In genomic region chr5:122797866-122798265, GRCm38 (mm10) we compare ENCODE assay signal across 15 mouse cellular contexts. TPM values are rescaled to one million over a fixed set of nuclear protein-coding genes. Genes with fewer than 3 reads are reported as not detected.
DNase-seq lines count a peak whose midpoint lies in the region; ATAC-seq and TF ChIP-seq lines count a peak whose summit lies in the region.
"Had no signal": no experiment of that assay in that cellular context is flagged by ENCODE, and none has a peak within 500 bp of the region (broad histone marks: within the 10 kb centered on the region; RNA-seq: fewer than 3 reads in every experiment).

No protein-coding gene starts in this region.

- H3K4me1 ChIP-seq in forebrain, embryonic 13.5 days, result peaks cover 30% of the 10 kb centered on the region
- H3K4me1 ChIP-seq in forebrain, embryonic 11.5 days (replicated peaks; ENCODE audit: control insufficient read depth, insufficient read depth, low read length), result no peaks in the 10 kb centered on the region
- peaks cover 26% of the 10 kb centered on the region for H3K4me1 ChIP-seq in forebrain, embryonic 15.5 days
- peaks cover 24% of the 10 kb centered on the region for H3K4me1 ChIP-seq in liver, embryonic 16.5 days (ENCODE audit: control insufficient read depth, low read depth, low read length)
- H3K4me1 ChIP-seq: limb, embryonic 10.5 days had no signal

- no peak overlapping the region for H3K4me2 ChIP-seq in forebrain, embryonic 13.5 days
- no peak overlapping the region for H3K4me2 ChIP-seq in forebrain, embryonic 11.5 days (ENCODE audit: low read depth, low read length, severe bottlenecking)
- no peak overlapping the region for H3K4me2 ChIP-seq in forebrain, embryonic 15.5 days (replicated peaks)
- no peak overlapping the region for H3K4me2 ChIP-seq in liver, embryonic 16.5 days (ENCODE audit: low read depth, low read length)
- H3K4me2 ChIP-seq: midbrain, embryonic 12.5 days had no signal

- no peaks in the 10 kb centered on the region for H3K27me3 ChIP-seq in forebrain, embryonic 13.5 days
- H3K27me3 ChIP-seq in forebrain, embryonic 11.5 days (ENCODE audit: control insufficient read depth, insufficient read depth, low read length), result no peaks in the 10 kb centered on the region
- no peaks in the 10 kb centered on the region for H3K27me3 ChIP-seq in forebrain, embryonic 15.5 days
- no peaks in the 10 kb centered on the region for H3K27me3 ChIP-seq in liver, embryonic 16.5 days (ENCODE audit: control insufficient read depth, insufficient read depth, low read depth, low read length)
- H3K27me3 ChIP-seq: midbrain, embryonic 12.5 days had no signal

- ATAC-seq in forebrain, embryonic 13.5 days, result no peak
- no peak for ATAC-seq in forebrain, embryonic 11.5 days (replicated peaks; ENCODE audit: low FRiP score)
- no peak for ATAC-seq in forebrain, embryonic 15.5 days (replicated peaks)
- ATAC-seq in liver, embryonic 16.5 days (ENCODE audit: low read depth), result no peak

- H3K36me3 ChIP-seq in forebrain, embryonic 13.5 days (ENCODE audit: poor library complexity, severe bottlenecking), result peaks cover 96% of the 10 kb centered on the region
- H3K36me3 ChIP-seq in forebrain, embryonic 11.5 days (ENCODE audit: control insufficient read depth, insufficient read depth, low read length), result peaks cover 20% of the 10 kb centered on the region; the same call in 1 of the 2 replicates
- peaks cover 90% of the 10 kb centered on the region for H3K36me3 ChIP-seq in forebrain, embryonic 15.5 days
- H3K36me3 ChIP-seq in liver, embryonic 16.5 days (ENCODE audit: control insufficient read depth, insufficient read depth), result peaks cover 69% of the 10 kb centered on the region

- 98% methylated on average over 3 of the region's 3 CpGs for WGBS in forebrain, embryonic 13.5 days
- WGBS in forebrain, embryonic 11.5 days, result 98% methylated on average over 3 of the region's 3 CpGs
- WGBS in forebrain, embryonic 15.5 days, result 93% methylated on average over 3 of the region's 3 CpGs
- 82% methylated on average over 3 of the region's 3 CpGs for WGBS in liver, embryonic 16.5 days (ENCODE audit: insufficient replicate concordance)

- H3K9me3 ChIP-seq in forebrain, embryonic 13.5 days (replicated peaks), result no peaks in the 10 kb centered on the region
- H3K9me3 ChIP-seq in forebrain, embryonic 11.5 days (ENCODE audit: control insufficient read depth, low read length), result no peaks in the 10 kb centered on the region
- no peaks in the 10 kb centered on the region for H3K9me3 ChIP-seq in forebrain, embryonic 15.5 days
- no peaks in the 10 kb centered on the region for H3K9me3 ChIP-seq in liver, embryonic 16.5 days (replicated peaks; ENCODE audit: control insufficient read depth, low read length)
- H3K9me3 ChIP-seq: limb, embryonic 10.5 days; midbrain, embryonic 12.5 days had no signal

- H3K4me3 ChIP-seq in forebrain, embryonic 13.5 days, result no peak overlapping the region
- no peak overlapping the region for H3K4me3 ChIP-seq in forebrain, embryonic 11.5 days (ENCODE audit: low read depth, low read length)
- H3K4me3 ChIP-seq in layer of hippocampus, adult 2 months, result no peak overlapping the region
- no peak overlapping the region for H3K4me3 ChIP-seq in forebrain, embryonic 15.5 days
- H3K4me3 ChIP-seq in liver, embryonic 16.5 days (ENCODE audit: low read depth, low read length), result no peak overlapping the region
- H3K4me3 ChIP-seq: left cerebral cortex, adult 2 months; limb, embryonic 10.5 days; midbrain, embryonic 12.5 days had no signal

- peak overlapping the region; percentile 74 for H3K27ac ChIP-seq in forebrain, embryonic 13.5 days
- H3K27ac ChIP-seq in forebrain, embryonic 11.5 days (ENCODE audit: low read depth, low read length), result no peak overlapping the region
- peak overlapping the region; percentile 91 for H3K27ac ChIP-seq in layer of hippocampus, adult 2 months
- H3K27ac ChIP-seq in forebrain, embryonic 15.5 days (replicated peaks), result peak overlapping the region; percentile 81
- peak overlapping the region; percentile 31; the same call in 1 of the 2 replicates for H3K27ac ChIP-seq in liver, embryonic 16.5 days (ENCODE audit: low read length)
- H3K27ac ChIP-seq: kidney, postnatal 0 days; limb, embryonic 10.5 days; macrophage; midbrain, embryonic 12.5 days had no signal

- no peak for DNase-seq in forebrain, embryonic 11.5 days (ENCODE audit: low spot score)
- no peak for DNase-seq in layer of hippocampus, adult 2 months (ENCODE audit: low spot score in 2 of 2)
- DNase-seq in layer of hippocampus, adult 11-12 months (ENCODE audit: low spot score), result no peak
- no peak for DNase-seq in lung, postnatal 36 days
- no peak for DNase-seq in Muller cell, postnatal 12 days (ENCODE audit: inconsistent ontology term)
- DNase-seq: gastrocnemius, postnatal 14 days; thymus, postnatal 14 days had no signal

- TF ChIP-seq CTCF in layer of hippocampus, adult 2 months (conservative IDR thresholded peaks at IDR 0.05), result no peak

- no peak overlapping the region for H3K9ac ChIP-seq in forebrain, embryonic 13.5 days
- H3K9ac ChIP-seq in forebrain, embryonic 11.5 days (ENCODE audit: low read length), result no peak overlapping the region
- no peak overlapping the region for H3K9ac ChIP-seq in forebrain, embryonic 15.5 days (replicated peaks)
- no peak overlapping the region for H3K9ac ChIP-seq in liver, embryonic 16.5 days (ENCODE audit: low read depth, low read length)
- H3K9ac ChIP-seq: midbrain, embryonic 12.5 days had no signal

RNA-seq across cellular contexts. Expression of gene Camkk2, which starts 18.7 kb away (rescaled TPM):
- polyA plus RNA-seq in forebrain, embryonic 13.5 days (2015; fragmentation: Nextera tagmentation; extraction: Ambion mirVana), result 40.0 and 41.1 TPM in 2 replicates
- 24.4 and 26.3 TPM in 2 replicates for polyA plus RNA-seq in forebrain, embryonic 11.5 days (2014; fragmentation: Nextera tagmentation; extraction: Ambion mirVana)
- total RNA-seq in layer of hippocampus, adult 2 months (2021), result 100 to 1,000 TPM; 104 to 109 TPM
- polyA plus RNA-seq in forebrain, embryonic 15.5 days (2015; fragmentation: Nextera tagmentation; extraction: Ambion mirVana), result 62.1 and 62.9 TPM in 2 replicates
- 7.6 and 8.4 TPM in 2 replicates for polyA plus RNA-seq in liver, embryonic 16.5 days (2015; fragmentation: Nextera tagmentation; extraction: Ambion mirVana)

RNA-seq across cellular contexts. Expression of gene Anapc5, which starts 23.3 kb away (rescaled TPM):
- 552 and 565 TPM in 2 replicates for polyA plus RNA-seq in forebrain, embryonic 13.5 days (2015; fragmentation: Nextera tagmentation; extraction: Ambion mirVana)
- polyA plus RNA-seq in forebrain, embryonic 11.5 days (2014; fragmentation: Nextera tagmentation; extraction: Ambion mirVana), result 536 and 549 TPM in 2 replicates
- 100 to 1,000 TPM; 216 to 217 TPM for total RNA-seq in layer of hippocampus, adult 2 months (2021)
- polyA plus RNA-seq in forebrain, embryonic 15.5 days (2015; fragmentation: Nextera tagmentation; extraction: Ambion mirVana), result 538 and 543 TPM in 2 replicates
- 199 and 210 TPM in 2 replicates for polyA plus RNA-seq in liver, embryonic 16.5 days (2015; fragmentation: Nextera tagmentation; extraction: Ambion mirVana)

RNA-seq across cellular contexts. Expression of gene Rnf34, which starts 52.0 kb away (rescaled TPM):
- polyA plus RNA-seq in forebrain, embryonic 13.5 days (2015; fragmentation: Nextera tagmentation; extraction: Ambion mirVana), result 51.9 and 56.0 TPM in 2 replicates
- polyA plus RNA-seq in forebrain, embryonic 11.5 days (2014; fragmentation: Nextera tagmentation; extraction: Ambion mirVana), result 51.1 and 53.2 TPM in 2 replicates
- total RNA-seq in layer of hippocampus, adult 2 months (2021), result 10 to 100 TPM; 53.7 to 54.1 TPM
- 50.9 and 52.9 TPM in 2 replicates for polyA plus RNA-seq in forebrain, embryonic 15.5 days (2015; fragmentation: Nextera tagmentation; extraction: Ambion mirVana)
- polyA plus RNA-seq in liver, embryonic 16.5 days (2015; fragmentation: Nextera tagmentation; extraction: Ambion mirVana), result 10.5 and 10.6 TPM in 2 replicates
